Mouse (Mus musculus) E14TG2a.4 (cell line): ENCODE data around the gene Adcy7.

Experiments
- CTCF ChIP-seq: conservative IDR thresholded peaks from 2 replicates; pipeline ENCODE4 v1.5.1; 2014; ENCODE audit warnings: low read length
- NANOG ChIP-seq: IDR thresholded peaks from 2 replicates; pipeline ENCODE4 v1.6.1; 2014; ENCODE audit warnings: borderline replicate concordance, low read length, mixed read lengths
- POU5F1 ChIP-seq: IDR thresholded peaks from 2 replicates; pipeline ENCODE4 v1.6.1; 2014; ENCODE audit warnings: low read length, borderline replicate concordance

DNA sequence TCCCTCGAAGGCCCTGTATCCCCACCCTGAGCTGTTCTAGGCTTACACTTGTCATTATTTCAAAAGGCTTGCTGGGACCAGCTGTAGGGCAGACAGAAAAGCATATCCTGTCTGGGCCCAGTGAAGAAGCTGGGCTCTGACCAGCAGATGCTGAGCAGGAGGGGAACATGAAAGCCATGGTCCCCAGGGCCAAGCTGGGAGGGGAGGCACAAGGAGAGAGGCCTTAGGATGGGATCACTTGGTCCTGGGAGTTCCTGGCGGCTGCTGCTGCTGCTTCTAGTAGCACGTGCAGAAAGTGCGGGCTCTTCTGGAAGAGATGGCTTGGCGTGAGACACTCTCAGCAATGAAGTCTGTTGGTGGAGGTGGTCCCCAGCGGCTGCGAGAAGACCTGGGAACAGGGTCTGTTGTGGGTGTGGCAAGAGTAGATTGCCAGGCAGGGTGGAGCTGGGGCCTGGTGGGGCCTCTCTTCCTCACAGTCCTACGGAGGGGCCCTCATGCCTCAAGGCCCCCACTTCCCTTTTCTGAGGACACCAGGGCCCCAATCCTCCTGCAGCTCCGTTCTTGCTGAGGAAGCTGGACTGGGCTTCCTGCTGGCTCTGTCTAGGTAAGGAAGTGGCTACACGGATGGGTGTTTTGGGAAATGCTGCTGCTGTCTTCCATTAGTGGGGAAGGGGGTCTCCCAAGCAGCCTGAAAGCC is 27.9 kb downstream of the Adcy7 start:
- no peak for TF ChIP-seq CTCF
- TF ChIP-seq POU5F1 = no peak
- no peak for TF ChIP-seq NANOG
